Mouse (Mus musculus) liver, adult 2 months (tissue): ENCODE data around the gene Glrp1. TPM values are rescaled to one million over a fixed set of nuclear protein-coding genes. Genes with fewer than 3 reads are reported as not detected.
A peak's percentile ranks its signal among the peaks of the same experiment; 100 is the strongest.

Experiments used
- DNase-seq: peaks from one replicate; pipeline ENCODE4 v3.0.0-alpha.2; 2011; ENCODE audit warnings: low read depth, low spot score; ENCODE audit errors: extremely low read depth
- H3K27ac ChIP-seq: fragments of 200-500 bp; replicated peaks from 2 replicates; pipeline ENCODE4 v1.5.1; 2012; ENCODE audit warnings: low read depth, mild to moderate bottlenecking, control low read depth, inconsistent platforms, low read length; ENCODE audit not compliant: insufficient read depth
- H3K27me3 ChIP-seq: fragments of 200-500 bp; 2 replicates; pipeline ENCODE4 v1.6.1; 2012; ENCODE audit warnings: mild to moderate bottlenecking, moderate library complexity, low read length, inconsistent platforms; ENCODE audit not compliant: control insufficient read depth, insufficient read depth
- H3K36me3 ChIP-seq: fragments of 200-500 bp; 2 replicates; pipeline ENCODE4 v1.6.1; 2012; ENCODE audit warnings: low read length, inconsistent platforms; ENCODE audit not compliant: control insufficient read depth, insufficient read depth
- H3K4me1 ChIP-seq: fragments of 200-500 bp; 2 replicates; pipeline ENCODE4 v1.6.1; 2011; ENCODE audit warnings: low read length; ENCODE audit not compliant: control insufficient read depth, insufficient read depth
- H3K4me3 ChIP-seq: fragments of 200-500 bp; 2 replicates; pipeline ENCODE4 v1.5.1; 2011; ENCODE audit warnings: low read depth, mild to moderate bottlenecking, control low read depth, low read length, moderate library complexity; ENCODE audit not compliant: insufficient read depth
- H3K79me2 ChIP-seq: fragments of 200-500 bp; 2 replicates; pipeline ENCODE4 v1.6.1; 2012; ENCODE audit warnings: inconsistent platforms, mild to moderate bottlenecking, low read length, moderate library complexity; ENCODE audit not compliant: control insufficient read depth, insufficient read depth
- H3K9ac ChIP-seq: fragments of 200-500 bp; 2 replicates; pipeline ENCODE4 v1.6.1; 2012; ENCODE audit warnings: low read depth, mild to moderate bottlenecking, control low read depth, inconsistent platforms, low read length
- CTCF ChIP-seq: fragments of 200-500 bp; IDR thresholded peaks from 2 replicates; pipeline ENCODE4 v1.5.1; 2011; ENCODE audit warnings: low read depth, low read length, control low read depth
- POLR2A ChIP-seq: fragments of 200-500 bp; IDR thresholded peaks from 2 replicates; pipeline ENCODE4 v1.6.1; 2011; ENCODE audit warnings: low read length, control low read depth; ENCODE audit not compliant: insufficient read depth; ENCODE audit errors: extremely low read depth
- WGBS: fragments of 180-500 bp; shearing (Covaris S2); methylation state at CpG from one replicate; pipeline ENCODE4 v1.1.7; 2018; 5-methylcytosine and 5-hydroxymethylcytosine counted together
- polyA plus RNA-seq: library from polyadenylated mRNA; depleted of rRNA; stranded (reverse); fragments of >200 nt; gene quantifications from 2 replicates; pipeline ENCODE4 v1.2.3, GENCODE M21; 2012; rRNA removed
- total RNA-seq: library from RNA; depleted of rRNA; stranded (reverse); fragments of >200 nt; gene quantifications from 2 replicates; pipeline ENCODE4 v1.2.3, GENCODE M21; 2014; rRNA removed

Glrp1 gene
- total RNA-seq (0.07 and 0.09 TPM in 2 replicates), polyA plus RNA-seq (0.04 TPM in 1 of 2 replicates, not detected in the other)

DNA sequence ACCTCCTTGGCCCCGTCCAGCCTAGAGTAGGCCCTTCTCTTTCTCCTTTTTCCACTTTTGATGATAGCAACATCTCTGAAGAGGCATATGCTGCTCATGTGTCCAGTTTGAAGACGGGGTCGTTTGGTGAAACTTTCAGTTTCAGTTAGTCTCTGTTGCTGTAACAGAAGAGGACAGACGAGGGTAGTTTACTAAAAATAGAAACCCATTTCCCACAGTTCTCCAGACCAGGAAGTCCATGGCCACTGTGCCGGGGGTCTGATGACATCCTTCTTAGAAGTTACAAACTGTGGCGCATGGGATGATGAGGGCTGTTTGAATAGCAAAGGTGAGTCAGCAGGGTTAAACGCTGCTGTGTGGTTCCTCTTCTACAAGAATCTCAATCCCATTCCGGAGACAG, at the start of gene Glrp1:
Gene Glrp1, minus strand, starts transcription at position 278 of the 400 bp plus-strand sequence.
- WGBS, result 54% methylated on average over 8 of the region's 8 CpGs
- TF ChIP-seq POLR2A, result no peak
- no peak for TF ChIP-seq CTCF
- H3K4me3 ChIP-seq, result no peak within 1 kb of the TSS
- DNase-seq, result peak; percentile 1
- no peak within 1 kb of the TSS for H3K27ac ChIP-seq
- H3K4me1 ChIP-seq, result peaks cover 5% of the 10 kb centered on the region
- no peaks in the 10 kb centered on the region for H3K79me2 ChIP-seq
- no peaks in the 10 kb centered on the region for H3K27me3 ChIP-seq
- no peak within 1 kb of the TSS for H3K9ac ChIP-seq
- H3K36me3 ChIP-seq, result no peaks in the 10 kb centered on the region

GRCm38 (mm10) chr1:88559258-88559657, 49.4 kb upstream of the Glrp1 start:
- Histone ChIP-seq H3K36me3 (no peaks in the 10 kb centered on the region), H3K4me1 (peaks cover 7% of the 10 kb centered on the region; the same call in 1 of the 2 replicates), H3K9ac (no peak overlapping the region), H3K27me3 (no peaks in the 10 kb centered on the region), H3K79me2 (no peaks in the 10 kb centered on the region), H3K27ac (no peak overlapping the region), H3K4me3 (no peak overlapping the region)
- no peak for DNase-seq
- no peak for TF ChIP-seq CTCF
- no peak for TF ChIP-seq POLR2A
- WGBS, result 10% methylated on average over 7 of the region's 7 CpGs

DNA sequence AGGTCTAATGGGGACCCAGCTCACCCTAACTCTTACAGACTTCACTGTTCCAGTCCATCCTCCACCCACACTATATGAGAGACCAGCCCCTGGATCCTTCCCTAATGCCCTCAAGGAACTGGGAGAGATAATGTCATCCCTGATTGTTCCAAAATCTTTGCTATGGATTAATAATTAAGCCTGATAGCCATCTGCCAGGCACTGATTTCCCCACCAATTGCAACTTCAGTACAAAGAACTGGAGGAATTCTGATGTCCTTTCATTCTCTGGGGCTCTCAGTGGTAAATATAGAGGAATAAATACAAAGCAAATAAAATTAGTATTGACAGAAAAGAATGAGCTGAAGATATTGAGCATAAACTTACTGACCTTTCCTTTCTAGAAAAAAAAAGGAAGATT, 48.9 kb upstream of the Glrp1 start:
- H3K36me3 ChIP-seq, result no peaks in the 10 kb centered on the region

GRCm38 (mm10) chr1:88556401-88556800, 46.5 kb upstream of the Glrp1 start:
- WGBS, result 83% methylated on average over 11 of the region's 11 CpGs
- H3K27ac ChIP-seq, result no peak overlapping the region
- TF ChIP-seq POLR2A (no peak), CTCF (no peak)
- no peaks in the 10 kb centered on the region for H3K36me3 ChIP-seq
- H3K4me3 ChIP-seq, result no peak overlapping the region
- no peaks in the 10 kb centered on the region for H3K27me3 ChIP-seq
- H3K79me2 ChIP-seq, result no peaks in the 10 kb centered on the region
- no peak for DNase-seq
- peaks cover 7% of the 10 kb centered on the region; the same call in 1 of the 2 replicates for H3K4me1 ChIP-seq
- H3K9ac ChIP-seq, result no peak overlapping the region

More for the DNA sequence above, 48.9 kb upstream of the Glrp1 start:
- H3K27ac ChIP-seq, result no peak overlapping the region
- no peaks in the 10 kb centered on the region for H3K27me3 ChIP-seq
- no peak overlapping the region for H3K4me3 ChIP-seq
- peak; percentile 72 for DNase-seq
- no peak overlapping the region for H3K9ac ChIP-seq
- peaks cover 7% of the 10 kb centered on the region; the same call in 1 of the 2 replicates for H3K4me1 ChIP-seq
- TF ChIP-seq CTCF (no peak), POLR2A (no peak)
- no peaks in the 10 kb centered on the region for H3K79me2 ChIP-seq

- H3K27me3 ChIP-seq, result no peaks in the 10 kb centered on the region; the same call in 1 of the 2 replicates
- 68% methylated on average over 7 of the region's 7 CpGs for WGBS
- no peaks in the 10 kb centered on the region for H3K4me1 ChIP-seq
- no peak overlapping the region for H3K4me3 ChIP-seq
- no peak for DNase-seq
- no peak overlapping the region for H3K9ac ChIP-seq
- H3K27ac ChIP-seq, result no peak overlapping the region
- no peaks in the 10 kb centered on the region for H3K36me3 ChIP-seq
- no peaks in the 10 kb centered on the region for H3K79me2 ChIP-seq
- no peak for TF ChIP-seq POLR2A
- no peak for TF ChIP-seq CTCF
Observed at GRCm38 (mm10) chr1:88553500-88554187, 43.8 kb upstream of the Glrp1 start.

DNA sequence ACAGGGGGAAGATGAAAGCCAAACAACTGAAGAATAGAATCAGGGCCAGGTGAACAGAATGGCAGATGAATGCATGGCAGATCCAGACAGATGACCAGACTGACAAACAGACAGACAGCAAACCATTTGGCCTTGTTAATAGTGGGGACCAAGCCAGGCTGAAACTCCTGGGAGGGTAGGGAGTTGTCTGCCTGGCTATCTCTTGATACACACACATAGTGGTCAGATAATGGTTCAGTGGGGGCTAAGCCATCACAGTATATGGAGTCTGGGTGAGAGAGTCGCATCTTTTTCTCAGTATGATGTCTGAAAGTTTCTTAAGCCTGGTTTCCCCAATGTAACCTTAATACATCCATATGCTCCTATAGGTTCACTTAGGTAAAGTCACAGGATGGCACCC, 39.4 kb upstream of the Glrp1 start:
- Histone ChIP-seq H3K9ac (no peak overlapping the region), H3K4me1 (no peaks in the 10 kb centered on the region), H3K27ac (no peak overlapping the region), H3K27me3 (no peaks in the 10 kb centered on the region; the same call in 1 of the 2 replicates), H3K79me2 (no peaks in the 10 kb centered on the region), H3K36me3 (no peaks in the 10 kb centered on the region), H3K4me3 (no peak overlapping the region)
- DNase-seq, result no peak
- 96% methylated on average over 1 of the region's 1 CpGs for WGBS
- TF ChIP-seq CTCF (no peak), POLR2A (no peak)
